Mouse (Mus musculus): ENCODE measurements at regions not wholly inside any gene's neighbourhood (a gene's known extent, or its start where the extent isn't known, plus 50 kb on each side); places are given as distances from the start of the nearest gene placed in this dataset.

DNA sequence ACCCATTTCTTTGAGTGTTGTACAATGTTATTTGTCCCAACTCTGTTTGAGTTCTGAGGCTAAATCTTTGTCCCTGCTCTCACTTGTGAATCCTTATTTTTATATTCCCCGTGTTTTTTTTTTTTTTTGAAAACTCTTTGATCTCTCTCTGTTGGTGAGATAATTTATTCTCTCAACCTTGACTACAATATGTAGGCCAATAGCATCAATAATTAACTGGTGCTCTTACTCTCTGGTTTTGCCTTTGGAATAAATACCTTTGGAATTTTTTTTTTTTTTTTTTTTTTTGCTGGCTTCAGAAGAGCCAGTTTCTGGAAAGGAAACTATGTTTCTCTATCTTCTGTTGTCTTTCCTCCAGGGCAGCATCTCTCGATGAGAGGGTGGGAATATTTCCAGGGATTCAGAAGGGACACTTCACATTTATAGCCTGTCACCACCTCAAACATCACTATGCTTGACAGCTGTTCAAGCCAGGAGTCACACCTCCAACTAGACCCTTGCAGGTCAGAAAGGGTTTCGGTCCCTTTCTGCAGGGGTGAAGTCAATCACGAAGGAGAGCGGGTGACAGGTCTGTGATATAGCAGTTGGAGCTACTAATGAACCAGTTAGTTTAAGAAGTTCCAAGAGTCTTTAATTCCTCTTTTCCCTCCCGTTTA lies 330.9 kb upstream of the Fam241a start:
- Histone ChIP-seq H3K4me3 (ENCODE audit: low read depth, low read length) (no peak overlapping the region), H3K36me3 (replicated peaks; ENCODE audit: insufficient read depth, low read length) (no peaks in the 10 kb centered on the region), H3K4me2 (ENCODE audit: low read depth, low read length) (no peak overlapping the region), H3K9ac (replicated peaks) (no peak overlapping the region), H3K27ac (ENCODE audit: low read depth) (no peak overlapping the region), H3K4me1 (ENCODE audit: insufficient read depth) (no peaks in the 10 kb centered on the region), H3K27me3 (ENCODE audit: insufficient read depth, low read length) (no peaks in the 10 kb centered on the region), H3K9me3 (ENCODE audit: low read length) (no peaks in the 10 kb centered on the region)
- ATAC-seq = no peak
- TF ChIP-seq CTCF (IDR thresholded peaks at IDR 0.05; ENCODE audit: low read depth) (no peak), EP300 (IDR thresholded peaks at IDR 0.05; ENCODE audit: low read depth) (no peak)
- 77% methylated on average over 6 of the region's 6 CpGs for WGBS (ENCODE audit: insufficient replicate concordance)
- DNase-seq = no peak

DNA sequence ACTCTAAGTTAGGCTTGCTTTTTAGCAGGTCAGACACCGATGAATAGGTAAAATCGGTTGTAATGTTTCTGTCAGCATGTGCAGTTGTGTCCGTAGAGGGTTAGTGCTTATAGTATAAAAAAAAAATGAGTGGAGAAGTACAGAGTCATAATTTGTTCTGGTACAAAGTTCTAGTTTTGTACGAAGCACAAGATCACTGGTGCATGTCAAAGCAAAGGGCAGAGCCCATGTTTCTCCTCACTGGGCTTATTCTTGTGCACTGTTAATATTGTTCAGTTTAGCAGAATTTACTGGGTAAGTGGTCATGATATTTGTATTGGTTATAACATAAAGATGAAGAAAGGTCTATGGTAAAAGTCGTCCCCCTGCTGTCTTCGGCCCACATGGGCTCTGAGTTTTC lies 330.4 kb upstream of the Fam241a start:
- H3K27ac ChIP-seq (ENCODE audit: low read depth) = no peak overlapping the region
- no peaks in the 10 kb centered on the region for H3K27me3 ChIP-seq (ENCODE audit: insufficient read depth, low read length)
- DNase-seq (no peak), ATAC-seq (no peak)
- no peaks in the 10 kb centered on the region for H3K4me1 ChIP-seq (ENCODE audit: insufficient read depth)
- no peak for TF ChIP-seq EP300 (IDR thresholded peaks at IDR 0.05; ENCODE audit: low read depth)
- no peak for TF ChIP-seq CTCF (IDR thresholded peaks at IDR 0.05; ENCODE audit: low read depth)
- no peak overlapping the region for H3K4me3 ChIP-seq (ENCODE audit: low read depth, low read length)
- no peaks in the 10 kb centered on the region for H3K9me3 ChIP-seq (ENCODE audit: low read length)
- H3K4me2 ChIP-seq (ENCODE audit: low read depth, low read length) = no peak overlapping the region
- WGBS (ENCODE audit: insufficient replicate concordance) = 63% methylated on average over 6 of the region's 6 CpGs
- H3K36me3 ChIP-seq (replicated peaks; ENCODE audit: insufficient read depth, low read length) = no peaks in the 10 kb centered on the region
- no peak overlapping the region for H3K9ac ChIP-seq (replicated peaks)

DNA sequence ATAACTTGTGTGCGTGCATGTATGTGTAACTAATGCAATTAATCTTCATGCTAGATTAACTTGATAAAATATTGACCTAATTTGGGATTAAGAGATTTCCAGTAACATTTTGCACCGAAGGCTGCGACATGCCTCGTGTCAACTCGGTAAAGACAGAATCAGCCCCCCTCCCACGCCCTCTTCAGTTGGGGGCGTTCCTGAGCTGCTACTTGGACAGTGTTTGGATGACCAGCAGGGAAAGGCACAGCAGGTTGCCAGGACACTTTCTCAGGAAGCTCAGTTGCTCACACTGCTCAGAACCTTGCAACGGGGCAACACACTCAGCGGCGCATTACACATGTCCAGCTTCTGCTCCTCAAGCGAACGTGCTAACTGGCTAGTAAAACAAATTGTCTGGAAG lies 326.2 kb upstream of the Fam241a start:
- no peak for ATAC-seq
- H3K36me3 ChIP-seq (replicated peaks; ENCODE audit: insufficient read depth, low read length) = no peaks in the 10 kb centered on the region
- 80% methylated on average over 12 of the region's 12 CpGs for WGBS (ENCODE audit: insufficient replicate concordance)
- no peak for DNase-seq
- H3K9ac ChIP-seq (replicated peaks) = no peak overlapping the region
- H3K27ac ChIP-seq (ENCODE audit: low read depth) = no peak overlapping the region
- no peaks in the 10 kb centered on the region for H3K27me3 ChIP-seq (ENCODE audit: insufficient read depth, low read length)
- no peaks in the 10 kb centered on the region for H3K4me1 ChIP-seq (ENCODE audit: insufficient read depth)
- H3K9me3 ChIP-seq (ENCODE audit: low read length) = no peaks in the 10 kb centered on the region
- H3K4me3 ChIP-seq (ENCODE audit: low read depth, low read length) = no peak overlapping the region
- TF ChIP-seq CTCF (IDR thresholded peaks at IDR 0.05; ENCODE audit: low read depth) = no peak
- TF ChIP-seq EP300 (IDR thresholded peaks at IDR 0.05; ENCODE audit: low read depth) = no peak
- no peak overlapping the region for H3K4me2 ChIP-seq (ENCODE audit: low read depth, low read length)

DNA sequence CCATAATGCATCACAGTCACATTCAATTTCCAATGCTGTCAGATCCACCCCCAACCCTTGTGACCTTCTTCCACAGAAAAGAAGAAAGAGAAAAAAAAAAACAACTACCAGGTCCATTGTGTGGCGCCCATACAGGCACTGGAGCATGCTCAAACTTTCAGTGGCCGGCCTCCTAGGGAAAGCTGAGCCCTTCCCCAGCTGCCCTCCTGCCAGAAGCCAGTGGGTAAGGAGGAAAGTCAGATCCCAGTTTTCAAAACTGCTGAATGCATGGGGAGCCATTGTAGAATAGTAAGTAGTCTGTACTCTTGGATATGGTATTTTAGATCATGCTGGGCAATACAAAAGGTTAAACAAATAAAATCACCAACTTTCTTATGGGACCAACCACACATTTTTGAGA lies 325.5 kb upstream of the Fam241a start:
- no peak overlapping the region for H3K4me2 ChIP-seq (ENCODE audit: low read depth, low read length)
- H3K27me3 ChIP-seq (ENCODE audit: insufficient read depth, low read length) = no peaks in the 10 kb centered on the region
- H3K27ac ChIP-seq (ENCODE audit: low read depth) = no peak overlapping the region
- WGBS (ENCODE audit: insufficient replicate concordance) = 71% methylated on average over 2 of the region's 2 CpGs
- no peaks in the 10 kb centered on the region for H3K4me1 ChIP-seq (ENCODE audit: insufficient read depth)
- no peak for TF ChIP-seq CTCF (IDR thresholded peaks at IDR 0.05; ENCODE audit: low read depth)
- TF ChIP-seq EP300 (IDR thresholded peaks at IDR 0.05; ENCODE audit: low read depth) = no peak
- DNase-seq (no peak), ATAC-seq (no peak)
- no peaks in the 10 kb centered on the region for H3K9me3 ChIP-seq (ENCODE audit: low read length)
- no peak overlapping the region for H3K9ac ChIP-seq (replicated peaks)
- no peaks in the 10 kb centered on the region for H3K36me3 ChIP-seq (replicated peaks; ENCODE audit: insufficient read depth, low read length)
- H3K4me3 ChIP-seq (ENCODE audit: low read depth, low read length) = no peak overlapping the region

DNA sequence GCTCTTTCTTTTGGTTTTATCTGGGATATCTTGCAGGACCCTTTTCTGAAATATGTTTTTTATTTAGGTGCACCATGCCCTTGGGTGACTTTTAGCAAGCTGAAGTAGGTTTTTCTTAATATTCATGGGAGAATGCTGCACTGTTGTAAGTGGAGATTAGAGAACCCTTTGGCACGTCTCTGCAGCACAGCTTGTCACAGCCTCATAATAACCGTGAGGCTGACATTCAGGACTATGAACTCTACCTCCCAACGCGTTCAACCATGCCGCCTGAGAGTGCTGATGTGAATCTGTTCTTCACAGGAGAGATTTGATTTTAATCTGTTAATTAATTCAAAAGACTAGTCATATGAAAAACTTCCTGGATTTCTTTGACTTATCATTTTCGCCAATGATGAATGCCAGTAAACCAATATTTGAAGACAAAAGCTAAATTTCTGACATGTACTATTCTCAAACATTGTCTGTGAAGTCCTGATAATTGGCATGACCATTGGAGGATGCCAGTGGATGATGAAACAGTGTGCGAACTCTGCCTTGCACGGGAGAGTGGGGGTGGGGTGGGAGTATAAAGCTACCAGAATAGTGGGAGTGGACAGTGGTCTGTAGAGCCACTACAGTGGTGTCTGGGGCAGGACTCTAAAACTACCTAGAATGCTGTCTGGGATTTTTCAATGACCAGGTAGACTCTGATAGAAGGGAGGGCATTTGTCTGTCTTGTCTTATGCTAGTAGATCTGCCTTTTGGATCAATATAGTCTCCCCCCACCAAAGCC lies 324.8 kb upstream of the Fam241a start:
- TF ChIP-seq EP300 (IDR thresholded peaks at IDR 0.05; ENCODE audit: low read depth) (no peak), CTCF (IDR thresholded peaks at IDR 0.05; ENCODE audit: low read depth) (no peak)
- DNase-seq (no peak), ATAC-seq (no peak)
- Histone ChIP-seq H3K27ac (ENCODE audit: low read depth) (no peak overlapping the region), H3K36me3 (replicated peaks; ENCODE audit: insufficient read depth, low read length) (no peaks in the 10 kb centered on the region), H3K4me3 (ENCODE audit: low read depth, low read length) (no peak overlapping the region), H3K27me3 (ENCODE audit: insufficient read depth, low read length) (no peaks in the 10 kb centered on the region), H3K9me3 (ENCODE audit: low read length) (no peaks in the 10 kb centered on the region), H3K4me2 (ENCODE audit: low read depth, low read length) (no peak overlapping the region), H3K9ac (replicated peaks) (no peak overlapping the region), H3K4me1 (ENCODE audit: insufficient read depth) (no peaks in the 10 kb centered on the region)
- 79% methylated on average over 8 of the region's 8 CpGs for WGBS (ENCODE audit: insufficient replicate concordance)

DNA sequence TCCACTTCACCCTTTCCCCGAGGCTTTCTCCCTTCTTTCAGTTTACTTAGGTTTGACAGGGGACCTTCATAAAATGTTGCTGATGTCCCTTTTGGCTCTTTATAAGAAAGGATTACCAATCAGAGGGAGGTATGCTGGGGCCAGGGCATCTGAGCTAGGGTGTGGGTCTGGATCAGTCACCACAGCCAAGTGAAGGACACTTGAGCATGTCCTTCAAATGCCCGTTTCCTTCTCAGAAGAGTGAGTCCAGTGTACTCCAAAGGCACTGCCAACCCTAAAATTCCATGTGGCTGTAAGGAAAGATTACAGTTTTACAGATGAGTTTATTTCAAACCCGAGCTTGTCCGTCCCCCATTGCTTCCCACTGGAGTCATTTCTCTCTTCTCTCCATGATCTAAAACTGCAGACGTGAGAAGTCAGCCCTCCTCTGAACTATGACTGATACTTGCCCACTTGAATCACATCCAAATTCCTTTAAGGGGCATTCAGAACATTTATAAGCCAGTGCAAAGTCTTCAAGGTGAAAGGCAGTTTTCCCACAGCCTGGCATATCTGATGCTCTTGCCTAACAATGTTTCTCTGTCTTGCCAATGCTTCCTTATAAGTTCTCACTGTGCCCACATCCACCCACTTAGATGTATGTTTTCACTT lies 321.8 kb upstream of the Fam241a start:
- Histone ChIP-seq H3K4me1 (ENCODE audit: insufficient read depth) (no peaks in the 10 kb centered on the region), H3K36me3 (replicated peaks; ENCODE audit: insufficient read depth, low read length) (no peaks in the 10 kb centered on the region), H3K27ac (ENCODE audit: low read depth) (no peak overlapping the region), H3K9me3 (ENCODE audit: low read length) (no peaks in the 10 kb centered on the region), H3K9ac (replicated peaks) (no peak overlapping the region), H3K27me3 (ENCODE audit: insufficient read depth, low read length) (no peaks in the 10 kb centered on the region), H3K4me2 (ENCODE audit: low read depth, low read length) (no peak overlapping the region), H3K4me3 (ENCODE audit: low read depth, low read length) (no peak overlapping the region)
- 69% methylated on average over 5 of the region's 5 CpGs for WGBS (ENCODE audit: insufficient replicate concordance)
- no peak for TF ChIP-seq EP300 (IDR thresholded peaks at IDR 0.05; ENCODE audit: low read depth)
- TF ChIP-seq CTCF (IDR thresholded peaks at IDR 0.05; ENCODE audit: low read depth) = no peak
- DNase-seq = no peak
- ATAC-seq = no peak
